Mouse (Mus musculus): ENCODE data around the gene Pak6.
"Not testable (repeated sequence)": the region's sequence is repeated elsewhere in the genome, so short reads cannot be mapped to it uniquely, and the experiment has no call there.

Gene Pak6

DNA sequence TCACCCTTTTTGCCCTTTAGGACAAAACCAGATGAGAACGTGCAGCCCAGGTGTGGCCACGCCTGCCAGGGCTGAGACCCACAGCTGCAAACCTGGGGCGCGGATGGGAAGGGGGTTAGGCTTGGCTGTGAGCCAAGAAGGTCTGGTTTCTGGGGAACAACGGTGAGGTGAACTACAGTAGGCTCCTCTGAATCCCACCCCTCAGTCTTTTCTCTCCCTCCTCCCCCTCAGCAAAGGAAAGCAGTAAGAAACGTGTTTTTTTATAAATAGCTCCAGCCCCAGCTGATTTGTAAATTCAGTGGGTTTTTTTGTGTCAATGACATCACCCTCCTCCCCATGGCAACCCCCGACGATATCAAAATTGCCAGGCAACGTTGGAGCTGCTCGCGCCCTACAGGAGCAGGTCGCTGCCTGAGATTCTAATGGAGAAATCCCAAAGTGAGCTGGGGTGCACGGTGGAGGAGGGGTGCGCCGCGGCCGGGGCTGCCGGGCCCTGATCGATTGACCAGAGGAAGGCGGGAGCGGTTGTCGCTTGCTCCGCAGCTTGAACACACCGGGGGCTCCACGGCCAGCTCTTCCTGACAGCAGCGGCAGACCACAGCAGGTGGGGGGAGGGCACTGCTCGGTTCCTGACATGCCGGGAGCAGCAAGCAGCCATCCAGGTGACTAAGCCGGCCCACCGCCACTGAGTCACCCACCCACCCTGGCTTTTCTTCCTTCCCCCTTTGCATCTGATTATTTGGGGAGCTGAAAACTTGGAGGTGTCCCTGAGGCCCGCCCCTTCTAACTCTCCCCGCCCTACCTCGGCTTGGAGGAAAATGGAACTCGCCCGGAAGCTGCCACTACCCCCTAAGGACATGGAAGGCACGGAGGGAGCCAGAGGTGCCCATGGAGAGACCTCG is at the start of gene Pak6:
Pak6 (plus strand) TSS at position 402 of the 902 bp plus-strand sequence.
- no peak for DNase-seq

DNA sequence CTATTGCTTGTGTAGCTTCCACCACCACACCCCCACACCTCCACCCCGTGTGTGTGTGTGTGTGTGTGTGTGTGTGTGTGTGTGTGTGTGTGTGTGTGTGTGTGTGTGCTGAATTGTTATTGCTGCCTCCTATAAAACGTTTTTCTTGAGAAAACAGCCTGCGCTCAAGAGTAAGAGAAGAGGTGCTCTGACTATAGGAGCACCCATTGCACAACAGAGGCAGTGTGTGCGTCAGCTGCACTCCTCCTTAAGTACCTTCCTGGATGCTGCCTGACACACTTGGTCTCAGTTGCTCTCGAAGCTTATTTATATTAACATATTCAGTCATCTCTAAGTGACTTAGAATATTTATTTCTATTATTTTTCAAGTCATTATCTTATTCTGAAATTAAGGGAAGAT is 45.1 kb upstream of the Pak6 start:
- DNase-seq: peak; percentile 38

DNA sequence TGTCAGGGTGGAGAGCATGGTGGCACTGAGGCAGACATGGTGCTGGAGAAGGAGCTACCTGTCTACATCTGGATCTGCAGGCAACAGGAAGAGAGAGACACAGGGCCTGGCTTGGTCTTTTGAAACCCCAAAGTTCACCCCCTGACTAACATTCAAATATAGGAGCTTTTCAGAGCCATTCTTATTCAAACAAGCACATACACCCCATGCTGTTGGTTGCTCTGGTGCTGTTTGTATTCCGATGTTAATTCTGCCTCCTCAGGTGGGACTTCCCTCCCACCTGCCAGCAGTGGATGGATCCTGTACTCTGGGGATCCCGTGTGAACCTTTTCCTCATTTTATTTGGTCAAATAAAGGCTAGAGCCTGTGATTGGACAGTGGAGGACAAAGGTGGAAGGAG is 43.0 kb upstream of the Pak6 start:
- DNase-seq: no peak

DNA sequence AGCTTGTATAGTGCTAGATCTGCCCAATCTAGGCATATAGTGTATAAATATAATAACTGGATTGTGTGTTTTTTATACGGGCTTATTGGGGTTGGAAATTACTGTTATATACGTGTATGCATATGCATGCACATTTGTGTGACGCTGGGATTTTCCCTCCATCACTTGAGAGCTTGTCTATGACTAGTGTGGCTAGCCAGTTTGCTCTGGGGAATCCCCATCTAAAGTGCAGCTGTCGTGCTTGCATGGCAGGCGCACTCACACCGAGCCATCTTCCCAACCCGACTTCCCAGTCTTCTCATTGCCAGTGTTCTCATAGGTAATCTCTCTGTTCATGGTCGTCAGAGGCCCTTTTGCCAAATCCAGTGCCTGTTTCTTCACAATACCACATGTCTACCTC is 42.5 kb upstream of the Pak6 start:
- DNase-seq: no peak

DNA sequence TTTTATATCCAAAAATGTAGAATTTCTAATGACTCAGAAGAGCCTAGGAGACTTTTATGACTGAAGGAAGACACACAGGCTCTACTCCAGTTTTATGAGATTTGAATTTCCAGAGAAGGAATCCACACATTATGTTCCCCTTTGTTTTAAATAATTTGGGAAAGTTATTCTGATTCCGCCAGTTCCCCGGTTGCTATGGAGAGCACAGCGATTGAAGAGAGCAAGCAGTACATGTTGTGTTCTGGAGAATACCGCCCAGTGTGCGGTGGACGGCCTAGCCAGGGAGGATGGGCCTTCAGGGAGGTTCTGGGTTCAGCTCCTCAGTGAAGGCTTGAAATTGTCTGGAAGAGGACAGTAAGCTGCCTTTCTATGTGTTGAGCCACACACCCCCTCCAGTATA is 33.8 kb upstream of the Pak6 start:
- DNase-seq: no peak

DNA sequence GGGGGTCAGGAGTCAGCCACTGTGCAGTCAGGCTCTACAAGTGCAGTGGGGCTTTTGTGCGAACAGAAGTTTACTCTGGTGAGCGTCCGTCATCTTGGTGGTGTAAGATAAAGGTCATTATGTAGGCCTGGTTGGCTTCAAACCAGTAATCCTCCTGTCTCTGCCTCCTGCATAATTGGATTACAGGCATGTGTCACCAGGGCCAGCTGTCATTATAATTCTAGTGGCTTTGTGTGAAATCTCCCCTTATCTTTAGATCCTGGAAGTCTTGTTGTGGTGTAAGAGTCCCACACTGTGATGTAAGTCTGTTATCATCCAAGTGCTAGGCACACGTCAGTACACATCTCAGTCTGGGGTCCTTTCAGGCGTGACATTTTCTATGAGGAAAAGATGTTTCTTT is 29.7 kb upstream of the Pak6 start:
- no peak for DNase-seq

DNA sequence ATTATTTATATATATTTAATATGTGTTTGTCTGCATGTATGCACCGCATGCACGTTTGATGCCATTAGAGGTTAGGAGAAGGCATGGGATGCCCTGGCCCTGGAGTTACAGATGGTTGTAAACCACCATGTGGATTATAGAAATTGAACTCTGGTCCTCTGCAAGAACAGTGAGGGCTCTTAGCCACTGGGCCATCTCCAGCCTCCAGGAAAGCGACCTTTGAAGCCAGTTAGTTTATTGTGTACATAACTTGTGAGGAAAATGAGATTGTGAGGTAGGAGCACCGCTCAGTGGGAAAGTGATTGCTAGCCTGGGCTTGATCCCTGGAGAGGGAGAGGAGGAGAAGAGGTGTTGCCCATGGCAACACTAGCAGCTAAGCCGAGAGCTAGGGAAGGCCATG is 25.8 kb upstream of the Pak6 start:
- DNase-seq: no peak

DNA sequence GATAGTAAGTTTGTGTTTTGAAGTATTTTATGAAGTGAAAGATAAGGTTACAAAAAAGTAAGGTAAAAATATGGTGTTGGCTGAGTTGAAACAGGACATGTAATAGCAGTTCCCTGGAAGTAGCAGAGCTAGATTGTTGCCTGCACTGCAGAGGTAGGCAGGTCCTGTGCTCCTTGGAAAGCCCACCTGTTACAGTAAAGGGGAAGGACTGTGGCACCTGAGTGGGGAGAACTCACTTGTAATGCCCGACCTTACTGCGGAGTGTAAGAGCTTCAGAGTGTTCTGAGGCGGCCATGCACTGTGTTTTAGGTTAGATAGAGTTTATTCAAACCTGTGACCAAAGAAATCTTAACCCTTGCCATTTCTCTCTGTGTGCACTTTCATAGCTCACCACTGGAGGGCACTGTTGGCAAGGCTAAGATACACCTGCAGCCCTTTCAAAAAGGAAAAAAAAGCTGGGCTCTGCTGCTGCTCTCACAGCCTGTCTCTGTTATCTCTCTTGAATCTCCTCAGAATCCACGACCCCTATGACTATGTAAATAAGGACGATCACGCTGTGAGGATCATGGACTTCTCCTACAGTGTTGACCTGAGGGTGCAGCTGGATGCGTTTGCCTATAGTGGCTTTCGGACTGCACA is 25.1 kb upstream of the Pak6 start:
- DNase-seq: peak; percentile 78

DNA sequence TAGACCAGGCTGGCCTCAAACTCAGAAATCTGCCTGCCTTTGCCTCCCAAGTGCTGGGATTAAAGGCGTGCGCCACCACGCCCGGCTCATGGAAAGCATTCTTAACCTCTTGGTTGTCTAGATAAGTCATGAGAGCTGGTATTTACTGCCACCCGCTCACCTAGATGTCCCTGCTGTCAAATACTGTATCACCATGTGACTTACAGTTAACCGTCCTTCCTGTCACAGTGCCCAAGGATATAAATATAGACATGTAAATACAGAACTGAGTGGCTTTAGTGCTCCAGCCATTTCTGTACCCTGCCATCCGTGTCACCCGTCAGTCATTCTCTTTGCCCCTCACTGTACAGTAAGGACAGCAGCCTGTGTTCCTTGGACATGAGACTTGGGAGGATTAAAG is 24.4 kb upstream of the Pak6 start:
- no peak for DNase-seq

DNA sequence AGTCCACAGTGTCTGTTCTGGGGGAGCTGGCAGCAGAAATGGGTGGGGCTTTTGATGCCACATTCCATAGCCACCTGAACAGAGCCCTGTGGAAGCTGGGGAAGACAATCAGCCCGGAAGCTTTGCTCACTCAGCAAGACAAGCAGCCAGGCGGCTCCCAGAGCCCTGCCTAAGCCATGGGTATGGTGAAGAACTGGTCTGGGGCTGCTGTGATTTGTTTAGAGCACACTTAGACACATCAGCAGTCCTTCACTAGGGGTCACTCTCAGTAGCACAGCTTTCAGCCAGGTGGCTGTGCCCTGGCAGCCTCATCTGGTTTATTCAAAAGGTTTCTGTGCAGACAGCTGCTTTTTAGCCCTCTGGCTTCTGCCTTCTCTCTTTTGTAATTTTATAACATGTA is 22.0 kb upstream of the Pak6 start:
- DNase-seq: no peak

DNA sequence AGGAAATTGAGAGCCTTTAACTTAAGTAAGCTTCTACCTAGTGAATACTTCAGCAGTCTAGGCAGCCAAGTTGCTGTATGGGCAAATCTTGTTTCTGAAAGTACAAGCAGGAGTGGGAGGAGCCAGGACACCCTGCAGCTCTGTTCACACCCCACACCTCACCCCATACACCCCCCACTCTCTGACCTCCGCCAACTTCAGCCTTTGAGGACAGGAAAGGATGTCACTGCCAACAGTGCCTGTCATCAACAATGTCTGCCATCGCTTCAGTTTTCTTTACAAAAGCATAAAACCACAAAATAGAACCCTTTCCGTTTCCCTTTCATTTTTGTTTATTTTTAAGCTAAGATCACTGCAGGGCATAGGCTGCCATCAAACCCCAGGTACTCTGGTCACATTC is 20.7 kb upstream of the Pak6 start:
- DNase-seq: peak; percentile 27

DNA sequence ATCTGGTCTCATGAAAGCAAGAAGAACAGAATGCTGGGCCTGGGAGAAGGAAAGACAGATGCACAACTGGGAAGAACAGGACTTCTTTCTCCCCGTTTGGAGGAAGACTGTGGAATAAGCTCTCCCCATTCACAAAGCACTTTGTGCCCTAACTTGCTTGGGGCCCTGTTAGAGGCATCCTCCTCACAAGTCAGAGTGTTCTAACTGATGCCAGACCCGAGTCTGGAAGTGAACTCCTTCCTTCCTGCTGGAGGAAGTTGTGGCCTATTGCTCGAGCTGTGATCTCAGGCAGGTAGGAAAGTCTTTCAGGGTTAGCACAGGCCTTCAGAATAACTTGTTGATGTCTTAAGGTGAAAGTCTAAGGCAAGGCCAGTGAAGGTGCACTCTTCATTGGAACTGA is 20.2 kb upstream of the Pak6 start:
- DNase-seq: no peak

DNA sequence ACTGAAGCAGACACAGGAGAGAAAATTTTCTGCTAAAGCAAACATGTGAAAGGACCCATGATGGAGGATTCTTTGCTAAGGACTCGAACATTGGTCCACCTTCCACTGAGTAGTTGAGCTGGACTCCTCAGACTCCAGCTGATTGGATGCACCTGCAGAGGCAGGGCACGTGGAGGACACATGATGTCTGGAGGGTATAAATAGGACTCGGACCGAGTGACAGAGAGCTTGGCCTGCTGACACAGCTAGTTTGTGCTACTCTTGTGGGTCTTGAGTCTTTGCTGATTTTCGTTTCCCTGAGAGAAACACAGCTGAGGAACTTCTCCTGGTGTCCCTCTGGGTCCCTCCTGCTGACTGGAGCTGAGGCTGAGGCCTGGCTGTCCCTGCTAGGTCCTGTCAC is 16.4 kb upstream of the Pak6 start:
- DNase-seq: no peak

DNA sequence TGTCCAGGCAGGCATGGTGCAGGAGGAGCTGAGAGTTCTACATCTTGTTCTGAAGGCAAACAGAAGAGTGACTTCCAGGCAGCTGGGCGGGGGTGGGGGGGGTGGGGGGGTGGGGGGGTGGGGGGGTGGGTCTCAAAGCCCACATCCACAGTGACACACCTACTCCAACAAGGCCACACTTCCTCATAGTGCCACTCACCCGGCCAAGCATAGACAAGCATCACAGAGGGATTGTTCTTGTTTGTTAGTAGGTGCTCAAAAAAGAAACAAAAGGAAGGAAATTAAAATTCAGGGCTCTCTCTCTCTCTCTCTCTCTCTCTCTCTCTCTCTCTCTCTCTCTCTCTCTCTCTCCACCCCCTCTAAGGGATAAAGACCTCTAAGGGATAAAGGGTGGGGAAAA is 12.4 kb upstream of the Pak6 start:
- DNase-seq: not testable (repeated sequence)

DNA sequence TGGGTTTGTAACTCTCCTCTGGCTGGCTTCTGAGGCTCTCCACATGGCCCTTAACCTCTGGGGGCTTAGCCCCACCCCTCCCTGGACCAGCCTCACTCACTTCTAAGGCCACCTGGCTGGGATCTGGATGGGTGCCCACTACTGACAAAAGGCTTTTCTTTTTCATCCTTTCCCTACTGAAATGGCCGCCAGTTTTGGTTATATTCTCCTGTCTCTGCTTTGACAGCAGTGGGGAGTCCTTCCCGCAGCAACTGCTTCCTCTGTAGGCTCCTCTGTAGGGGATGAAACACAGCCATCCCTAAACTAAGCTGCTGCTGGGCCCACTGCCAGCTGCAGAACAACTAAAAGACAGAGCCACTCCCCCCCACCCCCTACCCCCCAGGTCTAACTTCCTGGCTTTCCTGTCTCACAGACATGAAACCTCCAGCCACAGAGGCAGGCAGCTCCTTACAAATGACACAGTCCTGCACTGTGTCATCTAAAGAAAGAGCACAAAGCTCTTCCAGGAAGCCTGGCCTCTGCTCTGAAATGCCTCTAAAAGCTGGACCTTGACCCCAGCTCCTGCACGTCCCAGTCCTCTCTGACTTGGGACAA is 6.3 kb upstream of the Pak6 start:
- no peak for DNase-seq

DNA sequence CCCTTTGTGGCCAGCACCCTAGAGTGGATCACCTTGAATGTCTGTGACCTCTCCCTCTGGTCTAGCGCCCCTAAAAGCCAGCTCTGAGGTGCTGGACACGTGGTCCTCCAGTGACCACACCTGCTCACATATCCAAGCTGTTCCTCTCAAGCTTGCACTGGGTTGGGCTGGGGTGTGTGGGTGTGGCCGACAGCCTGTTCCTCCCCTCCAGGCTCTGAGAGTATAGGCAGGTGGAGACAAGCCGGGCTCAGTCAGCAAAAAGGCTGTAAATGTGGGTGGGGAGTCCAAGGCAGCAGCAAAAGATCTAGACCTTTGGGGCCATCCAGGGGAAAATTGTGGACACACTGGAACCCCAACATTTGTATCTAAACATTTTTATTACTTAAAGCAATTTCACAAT is 4.6 kb upstream of the Pak6 start:
- DNase-seq: peak; percentile 40

DNA sequence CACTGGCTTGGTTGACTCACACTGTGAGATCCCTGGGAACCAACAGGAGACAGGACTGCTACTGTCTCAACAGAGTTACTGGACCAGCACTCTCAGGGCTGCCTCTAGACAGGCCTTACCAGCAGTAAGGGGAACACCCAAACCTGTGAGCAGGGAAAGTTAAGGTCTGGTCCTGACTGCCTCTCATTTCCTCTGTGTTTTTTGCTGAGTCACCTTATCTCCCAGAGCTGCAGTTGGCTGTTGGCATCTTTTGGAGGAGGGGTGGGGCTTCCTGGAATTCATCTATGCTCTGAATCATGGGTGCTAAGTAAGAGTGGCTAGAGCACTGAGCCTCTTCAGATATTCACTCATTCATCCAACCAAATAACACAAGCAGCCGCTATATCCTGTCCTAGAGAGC is 4.0 kb upstream of the Pak6 start:
- DNase-seq: peak; percentile 84

DNA sequence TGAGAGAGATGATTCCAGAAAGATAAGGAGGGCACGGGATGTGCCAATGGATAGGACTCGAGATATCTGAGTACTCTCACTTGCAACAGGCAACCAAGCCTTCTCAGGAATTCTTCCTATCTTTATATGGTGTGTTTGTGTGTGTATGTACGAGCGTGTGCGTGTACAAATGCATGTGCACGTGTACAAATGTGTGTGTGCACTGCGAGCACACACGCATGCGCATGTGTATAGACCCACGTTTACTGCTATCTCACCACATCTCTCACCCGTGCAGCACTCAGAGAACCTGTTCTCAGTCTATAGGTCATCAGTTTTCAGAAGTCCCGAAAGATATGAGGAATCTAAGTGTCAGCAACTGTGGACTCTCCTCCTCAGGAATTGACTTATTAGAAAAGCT is 3.6 kb upstream of the Pak6 start:
- no peak for DNase-seq

DNA sequence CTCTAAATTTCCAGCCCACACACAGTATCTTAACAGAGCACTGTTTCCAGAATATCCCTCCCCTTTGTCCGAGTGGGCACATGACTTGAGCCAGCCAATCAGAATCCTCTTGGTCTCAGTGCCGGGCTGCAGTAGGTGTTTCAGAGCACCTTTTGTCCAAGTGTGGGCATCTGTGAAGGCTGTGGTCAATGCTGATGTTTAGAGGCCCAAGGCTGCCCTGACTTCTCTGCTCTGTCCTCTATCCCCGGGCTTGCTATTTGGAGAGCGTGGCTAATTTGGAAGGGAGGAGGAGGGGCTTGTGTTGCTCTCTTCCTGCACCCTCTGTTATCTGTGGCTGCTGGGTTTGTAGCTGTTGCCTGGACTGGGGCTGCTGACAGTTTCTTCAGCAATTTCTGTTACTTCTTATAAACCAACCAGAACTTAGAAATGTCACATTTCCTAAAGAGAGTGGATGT is 3.1 kb upstream of the Pak6 start:
- peak; percentile 73 for DNase-seq

DNA sequence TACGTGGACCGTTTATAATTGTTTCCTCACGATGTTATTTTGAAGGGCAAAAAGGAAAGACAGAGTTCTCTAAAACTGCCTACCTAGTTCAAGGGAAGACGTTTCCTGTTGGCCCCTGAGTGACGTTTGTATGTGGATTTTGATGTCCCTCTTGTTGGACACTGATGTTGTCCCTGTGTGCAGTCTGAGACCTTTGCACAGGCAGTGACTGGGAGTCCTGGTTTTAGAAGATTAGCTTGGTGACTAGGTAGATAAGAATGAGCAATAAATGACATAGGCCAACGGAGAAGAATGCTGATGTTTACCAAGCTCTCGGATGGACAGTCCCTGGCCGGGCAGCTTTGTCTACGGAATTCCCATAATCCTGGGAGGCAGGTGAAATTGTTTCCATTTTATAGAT is 1.2 kb upstream of the Pak6 start:
- DNase-seq: no peak

DNA sequence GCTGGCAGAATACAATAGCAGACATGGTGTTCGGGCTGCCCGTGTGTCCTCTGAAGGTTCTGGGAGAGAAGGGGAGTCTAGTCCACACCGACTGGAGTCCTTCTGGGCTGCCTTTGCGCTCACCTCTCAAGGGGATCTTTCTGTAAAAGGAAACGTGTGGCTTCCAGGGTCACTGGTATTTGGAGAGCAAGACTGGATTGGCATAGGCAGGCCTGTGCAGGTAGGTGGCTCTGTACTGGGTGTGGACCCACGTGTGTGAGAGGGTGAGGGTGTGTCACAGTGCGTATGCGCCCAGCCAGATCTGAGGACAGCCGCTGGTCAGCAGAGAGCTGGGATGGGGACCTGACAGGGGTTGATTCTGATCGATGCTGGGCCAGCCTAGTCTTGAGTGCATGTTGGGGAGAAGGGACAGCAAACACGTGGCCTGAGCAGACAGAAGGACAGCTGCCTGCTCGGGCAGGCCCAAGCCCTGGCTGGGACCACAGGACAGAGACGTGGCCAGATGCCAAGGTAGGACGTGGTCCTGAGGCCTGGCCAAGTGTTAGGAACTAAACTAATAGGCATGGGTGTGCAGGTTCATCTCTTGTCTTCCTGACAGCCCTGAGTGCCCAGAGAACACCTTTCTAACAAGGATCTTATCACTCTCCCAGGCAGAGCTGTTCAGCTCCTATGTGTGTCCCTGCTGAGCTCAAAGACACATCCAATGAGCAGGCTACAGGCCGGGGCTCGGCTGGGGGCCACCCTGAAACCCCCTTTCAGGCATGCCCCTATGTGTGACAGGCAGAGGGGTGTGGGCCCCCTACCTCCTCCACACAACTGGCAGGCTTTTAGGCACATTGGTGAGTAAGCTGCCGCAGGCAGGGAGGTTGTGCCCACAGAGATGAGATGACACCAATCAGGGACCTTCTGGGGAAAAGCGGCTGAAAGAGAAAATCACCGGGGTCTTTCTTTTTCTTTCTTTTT is 982 bp downstream of the Pak6 start:
- DNase-seq: no peak

DNA sequence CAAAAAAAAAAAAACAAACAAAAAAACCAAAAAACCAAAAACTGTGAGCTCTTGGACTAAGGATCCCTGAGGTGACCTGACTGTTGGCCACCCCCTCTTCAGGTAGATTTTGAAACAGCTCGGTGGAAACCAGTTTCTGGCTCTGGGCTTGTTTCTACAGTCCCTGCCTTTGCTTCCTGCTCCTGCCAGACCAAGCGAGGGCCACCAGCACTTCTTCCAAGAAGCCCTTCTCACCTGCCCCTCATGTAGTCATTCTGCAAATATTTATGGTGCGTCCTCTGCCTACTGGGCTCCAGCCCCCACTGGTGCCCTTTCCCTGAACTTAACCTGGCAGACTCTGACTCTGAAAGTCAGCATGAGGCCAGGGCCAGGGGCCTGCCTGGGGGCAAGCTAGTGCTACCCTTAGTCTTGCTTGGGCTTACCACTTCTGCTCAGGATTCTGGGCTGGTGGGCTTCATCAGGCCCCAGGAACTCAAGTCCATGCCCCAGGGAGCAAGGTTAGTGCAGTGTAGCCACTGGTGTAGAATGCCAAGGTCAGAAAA is 1.9 kb downstream of the Pak6 start:
- no peak for DNase-seq

DNA sequence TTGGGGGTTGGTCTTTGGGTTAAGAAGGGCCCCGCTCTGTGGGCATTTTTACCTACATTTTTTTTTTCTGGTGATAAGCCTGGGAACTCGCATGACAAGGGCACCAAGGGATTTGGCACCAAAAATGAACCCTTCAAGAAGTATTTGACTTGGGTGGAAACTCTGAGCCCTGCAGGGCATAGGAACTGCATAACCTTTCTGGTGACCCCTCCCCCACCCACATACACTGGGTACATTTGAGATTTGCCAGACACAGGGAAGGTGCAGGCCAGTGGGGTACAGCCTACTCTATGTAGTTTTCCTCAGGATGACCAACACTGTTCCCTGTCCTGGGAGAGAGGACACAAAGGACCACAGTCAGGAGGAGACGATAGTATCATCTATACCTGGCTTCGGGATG is 2.5 kb downstream of the Pak6 start:
- no peak for DNase-seq
